Mouse (Mus musculus) hindbrain, embryonic 13.5 days (tissue): ENCODE results near the gene Iqsec1. TPM values are rescaled to one million over a fixed set of nuclear protein-coding genes. Genes with fewer than 3 reads are reported as not detected.

Experiments used
- ATAC-seq: fragments of 200-750 bp; cut with Nextera tagmentation; 2 replicates; pipeline ENCODE4 v1.8.0; 2017; ENCODE audit warnings: moderate TSS enrichment; ENCODE audit not compliant: low FRiP score
- H3K27ac ChIP-seq: fragments of 300-500 bp; sonication (generic); 2 replicates; pipeline ENCODE4 v1.5.1; 2015; ENCODE audit warnings: inconsistent platforms, mild to moderate bottlenecking, moderate library complexity
- H3K27me3 ChIP-seq: fragments of 300-500 bp; sonication (generic); 2 replicates; pipeline ENCODE4 v1.6.1; 2015; ENCODE audit warnings: mild to moderate bottlenecking, inconsistent platforms
- H3K36me3 ChIP-seq: fragments of 300-500 bp; sonication (generic); 2 replicates; pipeline ENCODE4 v1.6.1; 2015; ENCODE audit warnings: mild to moderate bottlenecking, inconsistent platforms
- H3K4me1 ChIP-seq: fragments of 300-500 bp; sonication (generic); replicated peaks from 2 replicates; pipeline ENCODE4 v1.6.1; 2015; ENCODE audit warnings: inconsistent platforms
- H3K4me2 ChIP-seq: fragments of 300-500 bp; sonication (generic); 2 replicates; pipeline ENCODE4 v1.6.1; 2015; ENCODE audit warnings: inconsistent platforms, mild to moderate bottlenecking, moderate library complexity
- H3K4me3 ChIP-seq: fragments of 300-500 bp; sonication (generic); 2 replicates; pipeline ENCODE4 v1.5.1; 2015; ENCODE audit warnings: mild to moderate bottlenecking, inconsistent platforms
- H3K9ac ChIP-seq: fragments of 300-500 bp; sonication (generic); 2 replicates; pipeline ENCODE4 v1.6.1; 2015; ENCODE audit warnings: mild to moderate bottlenecking, inconsistent platforms
- H3K9me3 ChIP-seq: fragments of 300-500 bp; sonication (generic); 2 replicates; pipeline ENCODE4 v1.6.1; 2016; ENCODE audit warnings: inconsistent platforms
- WGBS: fragments of 180-500 bp; shearing (Covaris S2); methylation state at CpG from one replicate; pipeline ENCODE4 v1.1.7; 2015; 5-methylcytosine and 5-hydroxymethylcytosine counted together
- polyA plus RNA-seq: library from polyadenylated mRNA; unstranded; fragments of >200 nt; fragmentation: Nextera tagmentation; extraction: Ambion mirVana; gene quantifications from 2 replicates; pipeline ENCODE4 v1.2.1, GENCODE M21; 2015

The Iqsec1 gene
- polyA plus RNA-seq, 1 experiment from 2014 or later: 20.6 TPM

- Histone ChIP-seq H3K9ac (no peak overlapping the region), H3K4me1 (peaks cover 17% of the 10 kb centered on the region), H3K27ac (0 out of 2 replicates have a peak overlapping the region, but pooled peaks have one; percentile 56), H3K4me2 (peak overlapping the region; percentile 48; the same call in 1 of the 2 replicates), H3K4me3 (no peak overlapping the region), H3K36me3 (no peaks in the 10 kb centered on the region), H3K9me3 (no peaks in the 10 kb centered on the region), H3K27me3 (no peaks in the 10 kb centered on the region)
- no peak for ATAC-seq
- 44% methylated on average over 7 of the region's 7 CpGs for WGBS
Observed at GRCm38 (mm10) chr6:91001566-91001965, 13.1 kb upstream of the Iqsec1 start.

- 8% methylated on average over 15 of the region's 15 CpGs for WGBS
- no peaks in the 10 kb centered on the region for H3K36me3 ChIP-seq
- peaks cover 17% of the 10 kb centered on the region for H3K4me1 ChIP-seq
- peak overlapping the region; percentile 48 for H3K4me2 ChIP-seq
- peak overlapping the region; percentile 56 for H3K27ac ChIP-seq
- H3K9ac ChIP-seq: peak overlapping the region; percentile 31; the same call in 1 of the 2 replicates
- H3K27me3 ChIP-seq: no peaks in the 10 kb centered on the region
- ATAC-seq: peak; percentile 71
- no peaks in the 10 kb centered on the region for H3K9me3 ChIP-seq
- no peak overlapping the region for H3K4me3 ChIP-seq
Observed at GRCm38 (mm10) chr6:91000819-91001525, 12.5 kb upstream of the Iqsec1 start.

GRCm38 (mm10) chr6:90999176-90999575, 10.7 kb upstream of the Iqsec1 start:
- Histone ChIP-seq H3K9me3 (no peaks in the 10 kb centered on the region), H3K27ac (no peak overlapping the region), H3K4me1 (peaks cover 17% of the 10 kb centered on the region), H3K27me3 (no peaks in the 10 kb centered on the region), H3K4me2 (no peak overlapping the region), H3K36me3 (no peaks in the 10 kb centered on the region), H3K9ac (no peak overlapping the region), H3K4me3 (no peak overlapping the region)
- WGBS: 95% methylated on average over 4 of the region's 4 CpGs
- no peak for ATAC-seq

GRCm38 (mm10) chr6:90997025-90997424, 8.5 kb upstream of the Iqsec1 start:
- H3K27ac ChIP-seq: no peak overlapping the region
- H3K4me3 ChIP-seq: no peak overlapping the region
- no peak for ATAC-seq
- H3K4me2 ChIP-seq: no peak overlapping the region
- no peaks in the 10 kb centered on the region for H3K36me3 ChIP-seq
- H3K9me3 ChIP-seq: peaks cover 8% of the 10 kb centered on the region; the same call in 1 of the 2 replicates
- H3K9ac ChIP-seq: no peak overlapping the region
- peaks cover 17% of the 10 kb centered on the region for H3K4me1 ChIP-seq
- no peaks in the 10 kb centered on the region for H3K27me3 ChIP-seq
- WGBS: 93% methylated on average over 3 of the region's 3 CpGs

- H3K4me3 ChIP-seq: no peak overlapping the region
- H3K27ac ChIP-seq: no peak overlapping the region
- H3K4me1 ChIP-seq: peaks cover 13% of the 10 kb centered on the region
- H3K27me3 ChIP-seq: no peaks in the 10 kb centered on the region
- no peaks in the 10 kb centered on the region for H3K36me3 ChIP-seq
- peaks cover 9% of the 10 kb centered on the region; the same call in 1 of the 2 replicates for H3K9me3 ChIP-seq
- 92% methylated on average over 2 of the region's 2 CpGs for WGBS
- no peak overlapping the region for H3K9ac ChIP-seq
- no peak for ATAC-seq
- no peak overlapping the region for H3K4me2 ChIP-seq
Observed at GRCm38 (mm10) chr6:90996181-90996580, 7.7 kb upstream of the Iqsec1 start.

- H3K4me3 ChIP-seq: peak overlapping the region; percentile 80
- no peaks in the 10 kb centered on the region for H3K36me3 ChIP-seq
- ATAC-seq: peak; percentile 34
- H3K9me3 ChIP-seq: peaks cover 20% of the 10 kb centered on the region
- 1% methylated on average over 23 of the region's 59 CpGs for WGBS
- peak overlapping the region; percentile 99 for H3K4me2 ChIP-seq
- H3K4me1 ChIP-seq: peaks cover 27% of the 10 kb centered on the region
- peaks cover 11% of the 10 kb centered on the region; the same call in 1 of the 2 replicates for H3K27me3 ChIP-seq
- peak overlapping the region; percentile 62 for H3K27ac ChIP-seq
- peak overlapping the region; percentile 85 for H3K9ac ChIP-seq
Observed at GRCm38 (mm10) chr6:90988299-90988625, 223 bp downstream of the Iqsec1 start.

GRCm38 (mm10) chr6:90987561-90988298, 755 bp downstream of the Iqsec1 start:
- Histone ChIP-seq H3K4me1 (peaks cover 27% of the 10 kb centered on the region), H3K4me2 (peak overlapping the region; percentile 99), H3K27me3 (peaks cover 11% of the 10 kb centered on the region; the same call in 1 of the 2 replicates), H3K27ac (peak overlapping the region; percentile 62), H3K4me3 (peak overlapping the region; percentile 80), H3K9me3 (peaks cover 17% of the 10 kb centered on the region), H3K36me3 (no peaks in the 10 kb centered on the region), H3K9ac (peak overlapping the region; percentile 85)
- peak; percentile 29 for ATAC-seq
- under 1% methylated on average over 76 of the region's 76 CpGs for WGBS

- H3K9me3 ChIP-seq: no peaks in the 10 kb centered on the region
- no peak for ATAC-seq
- H3K36me3 ChIP-seq: no peaks in the 10 kb centered on the region
- H3K9ac ChIP-seq: no peak overlapping the region
- H3K4me2 ChIP-seq: no peak overlapping the region
- peaks cover 11% of the 10 kb centered on the region; the same call in 1 of the 2 replicates for H3K27me3 ChIP-seq
- H3K4me3 ChIP-seq: no peak overlapping the region
- H3K27ac ChIP-seq: no peak overlapping the region
- WGBS: 67% methylated on average over 3 of the region's 3 CpGs
- H3K4me1 ChIP-seq: peaks cover 27% of the 10 kb centered on the region
Observed at GRCm38 (mm10) chr6:90984101-90984500, 4.4 kb downstream of the Iqsec1 start.

GRCm38 (mm10) chr6:90974279-90974678, 14.2 kb downstream of the Iqsec1 start:
- WGBS: 85% methylated on average over 2 of the region's 2 CpGs
- no peak overlapping the region for H3K9ac ChIP-seq

GRCm38 (mm10) chr6:90969341-90969871, 19.1 kb downstream of the Iqsec1 start:
- Histone ChIP-seq H3K9ac (no peak overlapping the region), H3K9me3 (no peaks in the 10 kb centered on the region), H3K27ac (no peak overlapping the region), H3K36me3 (no peaks in the 10 kb centered on the region), H3K4me2 (no peak overlapping the region), H3K4me1 (peaks cover 9% of the 10 kb centered on the region; the same call in 1 of the 2 replicates), H3K27me3 (no peaks in the 10 kb centered on the region), H3K4me3 (no peak overlapping the region)
- 32% methylated on average over 2 of the region's 2 CpGs for WGBS
- no peak for ATAC-seq

More at GRCm38 (mm10) chr6:90974279-90974678, 14.2 kb downstream of the Iqsec1 start:
- Histone ChIP-seq H3K4me2 (no peak overlapping the region), H3K4me1 (peaks cover 8% of the 10 kb centered on the region; the same call in 1 of the 2 replicates), H3K27ac (no peak overlapping the region), H3K4me3 (no peak overlapping the region), H3K9me3 (no peaks in the 10 kb centered on the region), H3K36me3 (no peaks in the 10 kb centered on the region), H3K27me3 (no peaks in the 10 kb centered on the region)
- no peak for ATAC-seq

- no peak overlapping the region for H3K4me3 ChIP-seq
- 81% methylated on average over 4 of the region's 4 CpGs for WGBS
Observed at GRCm38 (mm10) chr6:90953349-90953748, 35.1 kb downstream of the Iqsec1 start.

GRCm38 (mm10) chr6:90950936-90951335, 37.5 kb downstream of the Iqsec1 start:
- H3K4me3 ChIP-seq: no peak overlapping the region
- ATAC-seq: no peak
- WGBS: 83% methylated on average over 2 of the region's 2 CpGs

More at GRCm38 (mm10) chr6:90953349-90953748, 35.1 kb downstream of the Iqsec1 start:
- H3K27me3 ChIP-seq: no peaks in the 10 kb centered on the region
- no peak overlapping the region for H3K27ac ChIP-seq
- no peaks in the 10 kb centered on the region for H3K36me3 ChIP-seq
- H3K4me2 ChIP-seq: no peak overlapping the region
- H3K9me3 ChIP-seq: no peaks in the 10 kb centered on the region
- H3K9ac ChIP-seq: no peak overlapping the region
- no peak for ATAC-seq
- peaks cover 6% of the 10 kb centered on the region; the same call in 1 of the 2 replicates for H3K4me1 ChIP-seq

More at GRCm38 (mm10) chr6:90950936-90951335, 37.5 kb downstream of the Iqsec1 start:
- Histone ChIP-seq H3K9ac (no peak overlapping the region), H3K4me2 (no peak overlapping the region), H3K27ac (no peak overlapping the region), H3K4me1 (peaks cover 8% of the 10 kb centered on the region), H3K27me3 (no peaks in the 10 kb centered on the region), H3K36me3 (no peaks in the 10 kb centered on the region), H3K9me3 (no peaks in the 10 kb centered on the region)
